Mouse (Mus musculus) G1E (cell line): Measurements from ENCODE around the gene Crybb3.

Experiments used
- CTCF ChIP-seq: IDR thresholded peaks from 2 replicates; pipeline ENCODE4 v1.5.1; 2012; ENCODE audit warnings: low read depth, low read length, inconsistent platforms, mixed read lengths
- GATA1 ChIP-seq: IDR thresholded peaks from 2 replicates; pipeline ENCODE4 v1.6.1; 2012; ENCODE audit warnings: borderline replicate concordance, low read length, inconsistent platforms, mixed read lengths
- GATA2 ChIP-seq: IDR thresholded peaks from 2 replicates; pipeline ENCODE4 v1.6.1; 2012; ENCODE audit warnings: low read depth, low read length, inconsistent platforms, borderline replicate concordance
- POLR2AphosphoS5 ChIP-seq: IDR thresholded peaks from 2 replicates; pipeline ENCODE4 v1.6.1; 2012; ENCODE audit warnings: low read depth, low read length, inconsistent platforms; ENCODE audit not compliant: insufficient replicate concordance

DNA sequence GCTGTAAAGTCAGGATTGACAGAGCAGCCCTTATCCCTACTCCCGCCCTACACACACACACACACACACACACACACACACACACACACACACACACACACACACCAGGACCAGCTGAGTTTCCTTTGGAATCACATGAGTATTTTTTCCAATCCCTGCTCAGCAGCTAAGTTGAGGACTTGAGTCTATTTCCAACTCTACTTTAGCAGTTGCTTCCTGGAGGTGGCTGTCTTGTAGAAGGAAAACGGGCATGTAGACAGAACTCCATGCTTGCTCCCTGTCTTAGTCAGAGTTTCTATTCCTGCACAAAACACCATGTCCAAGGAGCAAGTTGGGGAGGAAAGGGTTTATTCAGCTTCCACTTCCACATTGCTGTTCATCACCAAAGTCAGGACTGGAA lies 6.1 kb upstream of the Crybb3 start:
- TF ChIP-seq CTCF, result no peak
- no peak for TF ChIP-seq GATA1
- no peak for TF ChIP-seq POLR2AphosphoS5
- TF ChIP-seq GATA2, result no peak
